Mouse (Mus musculus): ENCODE measurements around the gene Rspo1. TPM values are rescaled to one million over a fixed set of nuclear protein-coding genes. Genes with fewer than 3 reads are reported as not detected.
"Not testable (repeated sequence)": the region's sequence is repeated elsewhere in the genome, so short reads cannot be mapped to it uniquely, and the experiment has no call there.

Gene Rspo1
- polyA plus RNA-seq (2015; fragmentation: Nextera tagmentation; extraction: Ambion mirVana) = 6.6 and 9.9 TPM in 2 replicates

GRCm38 (mm10) chr4:124985671-124986602, at the start of gene Rspo1:
Gene Rspo1 (plus strand): TSS chr4:124986430.
- ATAC-seq (replicated peaks; ENCODE audit: insufficient number of reproducible peaks, insufficient read depth, low FRiP score, low read depth) = no peak; the same call in 1 of the 2 replicates
- peaks cover 35% of the 10 kb centered on the region for H3K4me1 ChIP-seq (replicated peaks)
- 2% methylated on average over 45 of the region's 62 CpGs for WGBS

GRCm38 (mm10) chr4:124936613-124937471, 49.4 kb upstream of the Rspo1 start, which contains the start of gene 9930104L06Rik:
Gene 9930104L06Rik (plus strand): TSS chr4:124937048.
- Histone ChIP-seq H3K27me3 (no peaks in the 10 kb centered on the region), H3K9ac (peak within 1 kb of the TSS; percentile 79), H3K4me2 (peak within 1 kb of the TSS; percentile 74), H3K27ac (peak within 1 kb of the TSS; percentile 53), H3K36me3 (peaks cover 8% of the 10 kb centered on the region; the same call in 1 of the 2 replicates), H3K9me3 (replicated peaks) (no peaks in the 10 kb centered on the region), H3K4me3 (peak within 1 kb of the TSS; percentile 73), H3K4me1 (replicated peaks) (peaks cover 25% of the 10 kb centered on the region)
- ATAC-seq (replicated peaks; ENCODE audit: insufficient number of reproducible peaks, insufficient read depth, low FRiP score, low read depth) = peak; percentile 100
- WGBS = under 1% methylated on average over 52 of the region's 52 CpGs

More at GRCm38 (mm10) chr4:124985671-124986602, at the start of gene Rspo1:
- Histone ChIP-seq H3K36me3 (no peaks in the 10 kb centered on the region), H3K9me3 (replicated peaks) (no peaks in the 10 kb centered on the region), H3K27me3 (peaks cover 100% of the 10 kb centered on the region), H3K4me3 (peak within 1 kb of the TSS; percentile 51), H3K4me2 (peak within 1 kb of the TSS; percentile 71), H3K9ac (no peak within 1 kb of the TSS; the same call in 1 of the 2 replicates), H3K27ac (no peak within 1 kb of the TSS)

GRCm38 (mm10) chr4:124939211-124939610, 47.0 kb upstream of the Rspo1 start, which contains the start of gene Cdca8:
Gene Cdca8 (minus strand): TSS chr4:124939311.
- WGBS = 89% methylated on average over 4 of the region's 4 CpGs
- not testable (repeated sequence) for H3K27me3 ChIP-seq; H3K9ac ChIP-seq; ATAC-seq (replicated peaks; ENCODE audit: insufficient number of reproducible peaks, insufficient read depth, low FRiP score, low read depth); H3K4me2 ChIP-seq; H3K36me3 ChIP-seq; H3K4me3 ChIP-seq; H3K9me3 ChIP-seq (replicated peaks); H3K27ac ChIP-seq
- H3K4me1 ChIP-seq (replicated peaks) = peaks cover 25% of the 10 kb centered on the region

GRCm38 (mm10) chr4:124943022-124943421, 43.2 kb upstream of the Rspo1 start:
- H3K4me2 ChIP-seq = no peak overlapping the region
- H3K27me3 ChIP-seq = no peaks in the 10 kb centered on the region
- ATAC-seq (replicated peaks; ENCODE audit: insufficient number of reproducible peaks, insufficient read depth, low FRiP score, low read depth) = no peak
- H3K9ac ChIP-seq = no peak overlapping the region
- H3K36me3 ChIP-seq = peaks cover 8% of the 10 kb centered on the region; the same call in 1 of the 2 replicates
- H3K9me3 ChIP-seq (replicated peaks) = no peaks in the 10 kb centered on the region
- WGBS = 8% methylated on average over 4 of the region's 4 CpGs
- H3K27ac ChIP-seq = no peak overlapping the region
- H3K4me3 ChIP-seq = no peak overlapping the region
- peaks cover 4% of the 10 kb centered on the region for H3K4me1 ChIP-seq (replicated peaks)

GRCm38 (mm10) chr4:124943781-124944180, 42.4 kb upstream of the Rspo1 start:
- H3K27me3 ChIP-seq = no peaks in the 10 kb centered on the region
- WGBS = 59% methylated on average over 5 of the region's 5 CpGs
- no peak overlapping the region for H3K9ac ChIP-seq
- H3K4me2 ChIP-seq = no peak overlapping the region
- no peaks in the 10 kb centered on the region for H3K4me1 ChIP-seq (replicated peaks)
- no peaks in the 10 kb centered on the region for H3K9me3 ChIP-seq (replicated peaks)
- H3K4me3 ChIP-seq = no peak overlapping the region
- H3K36me3 ChIP-seq = peaks cover 8% of the 10 kb centered on the region; the same call in 1 of the 2 replicates
- H3K27ac ChIP-seq = no peak overlapping the region
- ATAC-seq (replicated peaks; ENCODE audit: insufficient number of reproducible peaks, insufficient read depth, low FRiP score, low read depth) = no peak

GRCm38 (mm10) chr4:124944961-124945360, 41.3 kb upstream of the Rspo1 start:
- no peaks in the 10 kb centered on the region for H3K27me3 ChIP-seq
- no peak for ATAC-seq (replicated peaks; ENCODE audit: insufficient number of reproducible peaks, insufficient read depth, low FRiP score, low read depth)
- 60% methylated on average over 2 of the region's 2 CpGs for WGBS
- H3K4me3 ChIP-seq = no peak overlapping the region
- H3K4me1 ChIP-seq (replicated peaks) = no peaks in the 10 kb centered on the region
- no peak overlapping the region for H3K4me2 ChIP-seq
- H3K9ac ChIP-seq = no peak overlapping the region
- no peaks in the 10 kb centered on the region for H3K9me3 ChIP-seq (replicated peaks)
- no peak overlapping the region for H3K27ac ChIP-seq
- H3K36me3 ChIP-seq = 0 out of 2 replicates have a peak, but pooled peaks cover 4% of the 10 kb centered on the region

GRCm38 (mm10) chr4:124949488-124949887, 36.7 kb upstream of the Rspo1 start:
- H3K4me1 ChIP-seq (replicated peaks) = no peaks in the 10 kb centered on the region
- no peak for ATAC-seq (replicated peaks; ENCODE audit: insufficient number of reproducible peaks, insufficient read depth, low FRiP score, low read depth)
- H3K4me2 ChIP-seq = no peak overlapping the region
- no peak overlapping the region for H3K9ac ChIP-seq
- WGBS = 84% methylated on average over 3 of the region's 3 CpGs
- no peaks in the 10 kb centered on the region for H3K9me3 ChIP-seq (replicated peaks)
- H3K36me3 ChIP-seq = no peaks in the 10 kb centered on the region
- no peaks in the 10 kb centered on the region for H3K27me3 ChIP-seq
- H3K27ac ChIP-seq = no peak overlapping the region
- H3K4me3 ChIP-seq = no peak overlapping the region

GRCm38 (mm10) chr4:124950181-124951035, 35.8 kb upstream of the Rspo1 start:
- ATAC-seq (replicated peaks; ENCODE audit: insufficient number of reproducible peaks, insufficient read depth, low FRiP score, low read depth) = no peak; the same call in 1 of the 2 replicates

GRCm38 (mm10) chr4:124951036-124951433, 35.2 kb upstream of the Rspo1 start:
- H3K9me3 ChIP-seq (replicated peaks) = no peaks in the 10 kb centered on the region
- no peak overlapping the region for H3K27ac ChIP-seq
- no peak for ATAC-seq (replicated peaks; ENCODE audit: insufficient number of reproducible peaks, insufficient read depth, low FRiP score, low read depth)
- no peak overlapping the region for H3K4me3 ChIP-seq
- H3K27me3 ChIP-seq = no peaks in the 10 kb centered on the region
- no peak overlapping the region for H3K4me2 ChIP-seq
- no peak overlapping the region for H3K9ac ChIP-seq
- no peaks in the 10 kb centered on the region for H3K4me1 ChIP-seq (replicated peaks)
- WGBS = 26% methylated on average over 10 of the region's 10 CpGs
- H3K36me3 ChIP-seq = no peaks in the 10 kb centered on the region

More at GRCm38 (mm10) chr4:124950181-124951035, 35.8 kb upstream of the Rspo1 start:
- Histone ChIP-seq H3K4me3 (no peak overlapping the region), H3K27me3 (no peaks in the 10 kb centered on the region), H3K9ac (no peak overlapping the region), H3K4me2 (no peak overlapping the region), H3K27ac (no peak overlapping the region), H3K9me3 (replicated peaks) (no peaks in the 10 kb centered on the region), H3K4me1 (replicated peaks) (no peaks in the 10 kb centered on the region), H3K36me3 (no peaks in the 10 kb centered on the region)
- 65% methylated on average over 21 of the region's 21 CpGs for WGBS

GRCm38 (mm10) chr4:124953546-124953945, 32.7 kb upstream of the Rspo1 start:
- no peak overlapping the region for H3K27ac ChIP-seq
- 47% methylated on average over 4 of the region's 4 CpGs for WGBS
- no peak for ATAC-seq (replicated peaks; ENCODE audit: insufficient number of reproducible peaks, insufficient read depth, low FRiP score, low read depth)
- H3K4me3 ChIP-seq = no peak overlapping the region
- H3K9ac ChIP-seq = no peak overlapping the region
- H3K4me2 ChIP-seq = no peak overlapping the region
- H3K4me1 ChIP-seq (replicated peaks) = no peaks in the 10 kb centered on the region
- H3K9me3 ChIP-seq (replicated peaks) = no peaks in the 10 kb centered on the region
- no peaks in the 10 kb centered on the region for H3K36me3 ChIP-seq
- H3K27me3 ChIP-seq = peaks cover 4% of the 10 kb centered on the region; the same call in 1 of the 2 replicates
